Mouse (Mus musculus) myocyte (in vitro differentiated cells): ENCODE data around the gene Myl6b.

ENCODE experiments used
- E2F4 ChIP-seq: IDR thresholded peaks from one replicate; pipeline ENCODE4 v1.6.1; 2011; ENCODE audit warnings: mild to moderate bottlenecking, control low read depth, moderate library complexity; ENCODE audit not compliant: insufficient read depth
- MAX ChIP-seq: IDR thresholded peaks from one replicate; pipeline ENCODE4 v1.6.1; 2011; ENCODE audit warnings: low read depth, mild to moderate bottlenecking, control low read depth
- MYOG ChIP-seq, 3 experiments: IDR thresholded peaks; one replicate each; pipeline ENCODE4 v1.6.1; 2011; ENCODE audit warnings: control low read depth in 2 of 3, low read depth in 2 of 3, mild to moderate bottlenecking in 2 of 3; ENCODE audit not compliant: insufficient read length in 2 of 3, control insufficient read depth in 1 of 3, insufficient read depth in 1 of 3
- POLR2A ChIP-seq: IDR thresholded peaks from one replicate; pipeline ENCODE4 v1.6.1; 2011; ENCODE audit warnings: low read depth, mild to moderate bottlenecking, control low read depth, moderate library complexity; ENCODE audit not compliant: insufficient read length
- REST ChIP-seq: IDR thresholded peaks from one replicate; pipeline ENCODE4 v1.6.1; 2011; ENCODE audit warnings: mild to moderate bottlenecking, control low read depth, moderate library complexity; ENCODE audit not compliant: insufficient read depth, insufficient read length
- TCF3 ChIP-seq: IDR thresholded peaks from one replicate; pipeline ENCODE4 v1.6.1; 2011; ENCODE audit warnings: low read depth, control low read depth; ENCODE audit not compliant: insufficient read length

GRCm38 (mm10) chr10:128495903-128496302 lies 2.6 kb downstream of the Myl6b start:
- no peak for TF ChIP-seq POLR2A
- no peak for TF ChIP-seq REST
- TF ChIP-seq MAX: no peak
- no peak for TF ChIP-seq TCF3
- no peak for TF ChIP-seq MYOG (IDR thresholded peaks at IDR 0.05; ENCODE audit: control insufficient read depth in 1 of 3, insufficient read depth in 1 of 3, insufficient read length in 2 of 3, low read depth in 2 of 3)
- no peak for TF ChIP-seq E2F4
